In genomic region chr7:134033939-134034338, GRCm38 (mm10) we compare ENCODE assay signal across 15 mouse cellular contexts.
"Had no signal": no experiment of that assay in that cellular context is flagged by ENCODE, and none has a peak within 500 bp of the region (broad histone marks: within the 10 kb centered on the region; RNA-seq: fewer than 3 reads in every experiment).

No protein-coding gene starts in this region.

- H3K27ac ChIP-seq: liver, embryonic 13.5 days; midbrain, embryonic 10.5 days; midbrain, embryonic 13.5 days; neural tube, embryonic 13.5 days had no signal

- H3K27me3 ChIP-seq: liver, embryonic 13.5 days; megakaryocyte, embryonic 14.5 days; neural tube, embryonic 13.5 days had no signal

- H3K36me3 ChIP-seq: liver, embryonic 13.5 days; midbrain, embryonic 10.5 days; midbrain, embryonic 13.5 days; neural tube, embryonic 13.5 days had no signal

- H3K4me3 ChIP-seq: liver, embryonic 13.5 days; megakaryocyte, embryonic 14.5 days; midbrain, embryonic 10.5 days; midbrain, embryonic 13.5 days; myocyte; neural tube, embryonic 13.5 days had no signal

- H3K4me1 ChIP-seq: megakaryocyte, embryonic 14.5 days; midbrain, embryonic 13.5 days had no signal

- H3K4me2 ChIP-seq: liver, embryonic 13.5 days; midbrain, embryonic 13.5 days; neural tube, embryonic 13.5 days had no signal

- H3K9ac ChIP-seq: liver, embryonic 13.5 days; midbrain, embryonic 13.5 days; neural tube, embryonic 13.5 days had no signal

- DNase-seq: kidney, adult 8-10 months; kidney, postnatal 14 days; kidney, postnatal 4 days; left cerebral cortex, postnatal 4 days; liver, embryonic 13.5 days; lung, postnatal 14 days; thymus, adult 18-20 months; thymus, postnatal 36 days had no signal

- H3K9me3 ChIP-seq: liver, embryonic 13.5 days; midbrain, embryonic 10.5 days; midbrain, embryonic 13.5 days; neural tube, embryonic 13.5 days had no signal

- ATAC-seq: intestine, postnatal 0 days; midbrain, embryonic 13.5 days; midbrain, embryonic 16.5 days had no signal
